Mouse (Mus musculus): Measurements from ENCODE around the gene Utp3.

DNA sequence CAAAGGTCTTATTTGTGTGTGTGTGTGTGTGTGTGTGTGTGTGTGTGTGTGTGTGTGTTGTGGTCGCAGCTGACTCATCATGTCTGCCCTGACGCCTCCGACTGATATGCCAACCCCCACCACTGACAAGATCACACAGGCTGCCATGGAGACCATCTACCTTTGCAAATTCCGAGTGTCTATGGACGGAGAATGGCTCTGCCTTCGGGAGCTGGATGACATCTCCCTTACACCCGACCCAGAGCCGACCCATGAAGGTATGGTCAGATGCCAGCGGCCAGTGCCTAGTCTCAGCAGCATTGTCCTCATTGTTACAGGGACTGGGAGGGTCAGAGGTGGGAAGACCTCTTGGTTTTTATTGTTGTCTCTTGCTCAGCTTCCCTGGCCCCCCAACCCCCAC lies 29.8 kb downstream of the Utp3 start:
- TF ChIP-seq CTCF (IDR thresholded peaks at IDR 0.05) (no peak), EP300 (IDR thresholded peaks at IDR 0.05) (no peak)

All from lung, postnatal 0 days (tissue).